ENCODE assay signal across 25 mouse cellular contexts in genomic region chr19:8831262-8831661, GRCm38 (mm10). TPM values are rescaled to one million over a fixed set of nuclear protein-coding genes. Genes with fewer than 3 reads are reported as not detected.
DNase-seq lines count a peak whose midpoint lies in the region; ATAC-seq and TF ChIP-seq lines count a peak whose summit lies in the region.
"Had no signal": no experiment of that assay in that cellular context is flagged by ENCODE, and none has a peak within 500 bp of the region (broad histone marks: within the 10 kb centered on the region; RNA-seq: fewer than 3 reads in every experiment).

No protein-coding gene starts in this region.

- peak; percentile 65 for ATAC-seq in hindbrain, postnatal 0 days
- no peak for ATAC-seq in hindbrain, embryonic 14.5 days (ENCODE audit: low FRiP score)
- ATAC-seq in midbrain, embryonic 14.5 days (ENCODE audit: low FRiP score, low TSS enrichment): no peak
- no peak for ATAC-seq in midbrain, embryonic 13.5 days
- no peak for ATAC-seq in stomach, postnatal 0 days (ENCODE audit: low FRiP score, low TSS enrichment)
- ATAC-seq: intestine, embryonic 15.5 days had no signal

- no peak for TF ChIP-seq POLR2A in brain, embryonic 14.5 days (IDR thresholded peaks at IDR 0.05; ENCODE audit: borderline replicate concordance, extremely low read depth, insufficient read depth, insufficient read length, poor library complexity, severe bottlenecking)

- WGBS in hindbrain, postnatal 0 days: 72% methylated on average over 11 of the region's 11 CpGs
- 77% methylated on average over 11 of the region's 11 CpGs for WGBS in hindbrain, embryonic 14.5 days
- 82% methylated on average over 11 of the region's 11 CpGs for WGBS in midbrain, embryonic 14.5 days
- WGBS in midbrain, embryonic 13.5 days: 84% methylated on average over 11 of the region's 11 CpGs
- 81% methylated on average over 11 of the region's 11 CpGs for WGBS in stomach, postnatal 0 days

- no peak overlapping the region for H3K9ac ChIP-seq in hindbrain, postnatal 0 days (replicated peaks; ENCODE audit: low read length)
- no peak overlapping the region for H3K9ac ChIP-seq in hindbrain, embryonic 14.5 days
- H3K9ac ChIP-seq in midbrain, embryonic 14.5 days (replicated peaks; ENCODE audit: low read length): no peak overlapping the region
- H3K9ac ChIP-seq in midbrain, embryonic 13.5 days (replicated peaks): no peak overlapping the region
- no peak overlapping the region for H3K9ac ChIP-seq in stomach, postnatal 0 days (ENCODE audit: low read length)
- H3K9ac ChIP-seq: hindbrain, embryonic 13.5 days; intestine, embryonic 15.5 days; limb, embryonic 13.5 days; liver, embryonic 14.5 days; neural tube, embryonic 15.5 days had no signal

- no peak overlapping the region for H3K4me2 ChIP-seq in hindbrain, postnatal 0 days (ENCODE audit: low read depth, low read length)
- H3K4me2 ChIP-seq in hindbrain, embryonic 14.5 days (replicated peaks): no peak overlapping the region
- H3K4me2 ChIP-seq in midbrain, embryonic 14.5 days (ENCODE audit: low read length): no peak overlapping the region
- no peak overlapping the region for H3K4me2 ChIP-seq in midbrain, embryonic 13.5 days (replicated peaks)
- no peak overlapping the region for H3K4me2 ChIP-seq in stomach, postnatal 0 days (replicated peaks; ENCODE audit: low read depth)
- H3K4me2 ChIP-seq: heart, embryonic 13.5 days; hindbrain, embryonic 13.5 days; intestine, embryonic 15.5 days; limb, embryonic 13.5 days; neural tube, embryonic 15.5 days had no signal

- H3K4me1 ChIP-seq in hindbrain, postnatal 0 days (ENCODE audit: insufficient read depth, low read length): no peaks in the 10 kb centered on the region
- H3K4me1 ChIP-seq in hindbrain, embryonic 14.5 days (replicated peaks; ENCODE audit: control insufficient read depth, insufficient read depth, low read length): no peaks in the 10 kb centered on the region
- peaks cover 2% of the 10 kb centered on the region; the same call in 1 of the 2 replicates for H3K4me1 ChIP-seq in midbrain, embryonic 14.5 days (ENCODE audit: control insufficient read depth, insufficient read depth, low read length)
- H3K4me1 ChIP-seq in midbrain, embryonic 13.5 days (replicated peaks): no peaks in the 10 kb centered on the region
- H3K4me1 ChIP-seq in stomach, postnatal 0 days (replicated peaks; ENCODE audit: control insufficient read depth, insufficient read depth): no peaks in the 10 kb centered on the region
- H3K4me1 ChIP-seq: heart, embryonic 13.5 days; intestine, embryonic 15.5 days; limb, embryonic 13.5 days had no signal

- TF ChIP-seq CTCF in hindbrain, postnatal 0 days (IDR thresholded peaks at IDR 0.05; ENCODE audit: low read depth): peak; percentile 43
- peak; percentile 6; the same call in 1 of the 2 replicates for TF ChIP-seq CTCF in brain, embryonic 14.5 days (IDR thresholded peaks at IDR 0.05; ENCODE audit: borderline replicate concordance, extremely low read depth, insufficient read depth, insufficient read length)
- TF ChIP-seq CTCF in stomach, postnatal 0 days (IDR thresholded peaks at IDR 0.05; ENCODE audit: low read depth): peak; percentile 19; the same call in 1 of the 2 replicates

- no peaks in the 10 kb centered on the region for H3K27me3 ChIP-seq in hindbrain, postnatal 0 days (ENCODE audit: insufficient read depth, low read length)
- H3K27me3 ChIP-seq in hindbrain, embryonic 14.5 days (ENCODE audit: control insufficient read depth, insufficient read depth, low read length): no peaks in the 10 kb centered on the region
- no peaks in the 10 kb centered on the region for H3K27me3 ChIP-seq in midbrain, embryonic 14.5 days (ENCODE audit: control insufficient read depth, insufficient read depth, low read length)
- H3K27me3 ChIP-seq in midbrain, embryonic 13.5 days: no peaks in the 10 kb centered on the region
- H3K27me3 ChIP-seq in stomach, postnatal 0 days (ENCODE audit: control insufficient read depth, insufficient read depth, low read length): no peaks in the 10 kb centered on the region
- H3K27me3 ChIP-seq: heart, embryonic 13.5 days; hindbrain, embryonic 13.5 days; intestine, embryonic 15.5 days; limb, embryonic 13.5 days; neural tube, embryonic 15.5 days had no signal

- DNase-seq in hindbrain, postnatal 0 days (ENCODE audit: low spot score): peak; percentile 56
- DNase-seq in hindbrain, embryonic 14.5 days (ENCODE audit: low spot score): no peak
- DNase-seq in midbrain, embryonic 14.5 days: peak; percentile 24
- DNase-seq in brain, embryonic 14.5 days (ENCODE audit: low read depth): no peak
- DNase-seq in stomach, postnatal 0 days (ENCODE audit: low spot score): no peak
- no peak for DNase-seq in thymus, postnatal 14 days
- DNase-seq: adrenal gland, postnatal 25 days; cerebellum, adult 18-20 months; gastrocnemius, adult 2 months; heart, adult 11 months; kidney, adult 9 months; kidney, postnatal 36 days; thymus, postnatal 25 days had no signal

- no peak overlapping the region for H3K4me3 ChIP-seq in hindbrain, postnatal 0 days (ENCODE audit: low read length)
- no peak overlapping the region for H3K4me3 ChIP-seq in hindbrain, embryonic 14.5 days (replicated peaks; ENCODE audit: low read length)
- no peak overlapping the region for H3K4me3 ChIP-seq in midbrain, embryonic 14.5 days (replicated peaks; ENCODE audit: low read depth, low read length)
- no peak overlapping the region for H3K4me3 ChIP-seq in midbrain, embryonic 13.5 days (replicated peaks)
- H3K4me3 ChIP-seq in stomach, postnatal 0 days (ENCODE audit: low read depth, low read length): no peak overlapping the region
- H3K4me3 ChIP-seq: erythroblast, embryonic 14.5 days; gastrocnemius, adult 2 months; heart, embryonic 13.5 days; hindbrain, embryonic 13.5 days; intestine, embryonic 15.5 days; limb, embryonic 13.5 days; neural tube, embryonic 15.5 days had no signal

- H3K9me3 ChIP-seq in hindbrain, postnatal 0 days (ENCODE audit: low read length): no peaks in the 10 kb centered on the region
- H3K9me3 ChIP-seq in hindbrain, embryonic 14.5 days (ENCODE audit: control insufficient read depth, low read length): no peaks in the 10 kb centered on the region
- H3K9me3 ChIP-seq in midbrain, embryonic 14.5 days (ENCODE audit: control insufficient read depth, low read length): no peaks in the 10 kb centered on the region
- no peaks in the 10 kb centered on the region for H3K9me3 ChIP-seq in midbrain, embryonic 13.5 days
- H3K9me3 ChIP-seq in stomach, postnatal 0 days (ENCODE audit: control insufficient read depth, low read length): no peaks in the 10 kb centered on the region
- H3K9me3 ChIP-seq: heart, embryonic 13.5 days; hindbrain, embryonic 13.5 days; intestine, embryonic 15.5 days; limb, embryonic 13.5 days; neural tube, embryonic 15.5 days had no signal

- peaks cover 76% of the 10 kb centered on the region for H3K36me3 ChIP-seq in hindbrain, postnatal 0 days (ENCODE audit: insufficient read depth, low read length)
- H3K36me3 ChIP-seq in hindbrain, embryonic 14.5 days (replicated peaks; ENCODE audit: control insufficient read depth, insufficient read depth): peaks cover 96% of the 10 kb centered on the region
- H3K36me3 ChIP-seq in midbrain, embryonic 14.5 days (ENCODE audit: control insufficient read depth, insufficient read depth, low read length): peaks cover 97% of the 10 kb centered on the region
- H3K36me3 ChIP-seq in midbrain, embryonic 13.5 days: peaks cover 94% of the 10 kb centered on the region
- H3K36me3 ChIP-seq in stomach, postnatal 0 days (ENCODE audit: control insufficient read depth, insufficient read depth, low read length): peaks cover 37% of the 10 kb centered on the region

- TF ChIP-seq EP300 in stomach, postnatal 0 days (optimal IDR thresholded peaks at IDR 0.05): no peak

- peak overlapping the region; percentile 15; the same call in 1 of the 2 replicates for H3K27ac ChIP-seq in hindbrain, postnatal 0 days
- H3K27ac ChIP-seq in hindbrain, embryonic 14.5 days: no peak overlapping the region
- no peak overlapping the region for H3K27ac ChIP-seq in midbrain, embryonic 14.5 days (replicated peaks; ENCODE audit: low read depth, low read length)
- H3K27ac ChIP-seq in midbrain, embryonic 13.5 days: no peak overlapping the region
- no peak overlapping the region for H3K27ac ChIP-seq in stomach, postnatal 0 days (replicated peaks)
- H3K27ac ChIP-seq: gastrocnemius, adult 2 months; heart, embryonic 13.5 days; hindbrain, embryonic 13.5 days; intestine, embryonic 15.5 days; limb, embryonic 13.5 days; liver, embryonic 14.5 days; neural tube, embryonic 15.5 days had no signal

RNA-seq across cellular contexts. Expression of gene AC129217.1, which starts 1.7 kb away (rescaled TPM):
- total RNA-seq in hindbrain, postnatal 0 days (2014; rRNA removed): not detected in 2 replicates
- polyA plus RNA-seq in hindbrain, postnatal 0 days (2015; fragmentation: Nextera tagmentation; extraction: Ambion mirVana): not detected in 2 replicates
- not detected in 2 replicates for polyA plus RNA-seq in hindbrain, embryonic 14.5 days (2014; fragmentation: Nextera tagmentation; extraction: Ambion mirVana)
- not detected in 2 replicates for polyA plus RNA-seq in midbrain, embryonic 14.5 days (2014; fragmentation: Nextera tagmentation; extraction: Ambion mirVana)
- not detected in 2 replicates for polyA plus RNA-seq in midbrain, embryonic 13.5 days (2015; fragmentation: Nextera tagmentation; extraction: Ambion mirVana)
- polyA plus RNA-seq in brain, embryonic 14.5 days (2012; rRNA removed): 1.1 TPM in 1 of 2 replicates, not detected in the other
- not detected in 2 replicates for polyA plus RNA-seq in stomach, postnatal 0 days (2015; fragmentation: Nextera tagmentation; extraction: Ambion mirVana)
- total RNA-seq: adrenal gland, postnatal 25 days; gastrocnemius, adult 2 months; heart, postnatal 25 days; left cerebral cortex, postnatal 14 days had no signal
- polyA plus RNA-seq: embryonic facial prominence, embryonic 11.5 days; erythroblast, embryonic 14.5 days; forebrain, embryonic 14.5 days; heart, embryonic 13.5 days; hindbrain, embryonic 13.5 days; intestine, embryonic 15.5 days; limb, embryonic 13.5 days; neural tube, embryonic 15.5 days had no signal

RNA-seq across cellular contexts. Expression of gene Bscl2, which starts 6.0 kb away (rescaled TPM):
- 132 and 146 TPM in 2 replicates for total RNA-seq in hindbrain, postnatal 0 days (2014; rRNA removed)
- polyA plus RNA-seq in hindbrain, postnatal 0 days (2015; fragmentation: Nextera tagmentation; extraction: Ambion mirVana): 104 and 107 TPM in 2 replicates
- 79.9 and 89.2 TPM in 2 replicates for polyA plus RNA-seq in hindbrain, embryonic 14.5 days (2014; fragmentation: Nextera tagmentation; extraction: Ambion mirVana)
- polyA plus RNA-seq in midbrain, embryonic 14.5 days (2014; fragmentation: Nextera tagmentation; extraction: Ambion mirVana): 78.2 and 98.7 TPM in 2 replicates
- polyA plus RNA-seq in midbrain, embryonic 13.5 days (2015; fragmentation: Nextera tagmentation; extraction: Ambion mirVana): 78.9 and 83.7 TPM in 2 replicates
- polyA plus RNA-seq in brain, embryonic 14.5 days (2012; rRNA removed): 92.6 and 101 TPM in 2 replicates
- 75.9 and 79.4 TPM in 2 replicates for polyA plus RNA-seq in stomach, postnatal 0 days (2015; fragmentation: Nextera tagmentation; extraction: Ambion mirVana)

RNA-seq across cellular contexts. Expression of gene Gng3, which starts 7.7 kb away (rescaled TPM):
- 93.2 and 99.7 TPM in 2 replicates for total RNA-seq in hindbrain, postnatal 0 days (2014; rRNA removed)
- polyA plus RNA-seq in hindbrain, postnatal 0 days (2015; fragmentation: Nextera tagmentation; extraction: Ambion mirVana): 591 and 626 TPM in 2 replicates
- polyA plus RNA-seq in hindbrain, embryonic 14.5 days (2014; fragmentation: Nextera tagmentation; extraction: Ambion mirVana): 508 and 520 TPM in 2 replicates
- 466 and 598 TPM in 2 replicates for polyA plus RNA-seq in midbrain, embryonic 14.5 days (2014; fragmentation: Nextera tagmentation; extraction: Ambion mirVana)
- 310 and 338 TPM in 2 replicates for polyA plus RNA-seq in midbrain, embryonic 13.5 days (2015; fragmentation: Nextera tagmentation; extraction: Ambion mirVana)
- polyA plus RNA-seq in brain, embryonic 14.5 days (2012; rRNA removed): 187 and 233 TPM in 2 replicates
- 7.7 and 8.6 TPM in 2 replicates for polyA plus RNA-seq in stomach, postnatal 0 days (2015; fragmentation: Nextera tagmentation; extraction: Ambion mirVana)
- total RNA-seq: gastrocnemius, adult 2 months; heart, postnatal 25 days had no signal
- polyA plus RNA-seq: erythroblast, embryonic 14.5 days had no signal

RNA-seq across cellular contexts. Expression of gene Hnrnpul2, which starts 11.5 kb away (rescaled TPM):
- total RNA-seq in hindbrain, postnatal 0 days (2014; rRNA removed): 19.7 and 20.1 TPM in 2 replicates
- polyA plus RNA-seq in hindbrain, postnatal 0 days (2015; fragmentation: Nextera tagmentation; extraction: Ambion mirVana): 5.6 TPM in 2 replicates
- 8.0 and 8.4 TPM in 2 replicates for polyA plus RNA-seq in hindbrain, embryonic 14.5 days (2014; fragmentation: Nextera tagmentation; extraction: Ambion mirVana)
- 8.8 and 9.6 TPM in 2 replicates for polyA plus RNA-seq in midbrain, embryonic 14.5 days (2014; fragmentation: Nextera tagmentation; extraction: Ambion mirVana)
- polyA plus RNA-seq in midbrain, embryonic 13.5 days (2015; fragmentation: Nextera tagmentation; extraction: Ambion mirVana): 6.1 and 6.4 TPM in 2 replicates
- 59.9 and 85.5 TPM in 2 replicates for polyA plus RNA-seq in brain, embryonic 14.5 days (2012; rRNA removed)
- 3.6 and 3.9 TPM in 2 replicates for polyA plus RNA-seq in stomach, postnatal 0 days (2015; fragmentation: Nextera tagmentation; extraction: Ambion mirVana)

RNA-seq across cellular contexts. Expression of gene Ttc9c, which starts 12.1 kb away (rescaled TPM):
- total RNA-seq in hindbrain, postnatal 0 days (2014; rRNA removed): 41.0 and 55.2 TPM in 2 replicates
- 41.1 and 42.5 TPM in 2 replicates for polyA plus RNA-seq in hindbrain, postnatal 0 days (2015; fragmentation: Nextera tagmentation; extraction: Ambion mirVana)
- polyA plus RNA-seq in hindbrain, embryonic 14.5 days (2014; fragmentation: Nextera tagmentation; extraction: Ambion mirVana): 46.9 and 56.1 TPM in 2 replicates
- polyA plus RNA-seq in midbrain, embryonic 14.5 days (2014; fragmentation: Nextera tagmentation; extraction: Ambion mirVana): 37.5 and 55.8 TPM in 2 replicates
- 66.1 and 70.3 TPM in 2 replicates for polyA plus RNA-seq in midbrain, embryonic 13.5 days (2015; fragmentation: Nextera tagmentation; extraction: Ambion mirVana)
- 53.6 and 57.3 TPM in 2 replicates for polyA plus RNA-seq in brain, embryonic 14.5 days (2012; rRNA removed)
- polyA plus RNA-seq in stomach, postnatal 0 days (2015; fragmentation: Nextera tagmentation; extraction: Ambion mirVana): 20.8 and 23.1 TPM in 2 replicates

Comparison
In these comparisons a context has a peak if more than half of its experiments do, and no peak if none do; other contexts are left out.
1. DNase-seq: peak in hindbrain, postnatal 0 days (single experiment) and midbrain, embryonic 14.5 days (single experiment); none in hindbrain, embryonic 14.5 days (single experiment), brain, embryonic 14.5 days (single experiment), stomach, postnatal 0 days (single experiment) and thymus, postnatal 14 days (single experiment).
2. RNA of gene Gng3, which starts 7.7 kb away (polyA plus RNA-seq): 591 to 626 TPM in hindbrain, postnatal 0 days, 508 to 520 TPM in hindbrain, embryonic 14.5 days, 466 to 598 TPM in midbrain, embryonic 14.5 days, 310 to 338 TPM in midbrain, embryonic 13.5 days and 187 to 233 TPM in brain, embryonic 14.5 days; 7.7 to 8.6 TPM in stomach, postnatal 0 days; every median in the first group is over 10 times any median in the second.
3. Peak in every context shown above with its lines, with median percentiles within 50 percentile points of each other: CTCF ChIP-seq.